In genomic region chr7:16914453-16915343, GRCm38 (mm10) we compare ENCODE assay signal across 11 mouse cellular contexts. TPM values are rescaled to one million over a fixed set of nuclear protein-coding genes. Genes with fewer than 3 reads are reported as not detected.
DNase-seq lines count a peak whose midpoint lies in the region; ATAC-seq lines count a peak whose summit lies in the region.
"Had no signal": no experiment of that assay in that cellular context is flagged by ENCODE, and none has a peak within 500 bp of the region (broad histone marks: within the 10 kb centered on the region; RNA-seq: fewer than 3 reads in every experiment).

No protein-coding gene starts in this region.

- 86% methylated on average over 18 of the region's 18 CpGs for WGBS in hindbrain, embryonic 12.5 days
- 83% methylated on average over 18 of the region's 18 CpGs for WGBS in hindbrain, embryonic 10.5 days
- WGBS in forebrain, embryonic 16.5 days = 83% methylated on average over 18 of the region's 18 CpGs
- 85% methylated on average over 18 of the region's 18 CpGs for WGBS in neural tube, embryonic 15.5 days

- peaks cover 59% of the 10 kb centered on the region for H3K36me3 ChIP-seq in hindbrain, embryonic 12.5 days
- H3K36me3 ChIP-seq in hindbrain, embryonic 10.5 days = peaks cover 61% of the 10 kb centered on the region
- H3K36me3 ChIP-seq in forebrain, embryonic 16.5 days (ENCODE audit: control insufficient read depth, insufficient read depth) = peaks cover 15% of the 10 kb centered on the region; the same call in 1 of the 2 replicates
- peaks cover 57% of the 10 kb centered on the region for H3K36me3 ChIP-seq in neural tube, embryonic 15.5 days

- no peak overlapping the region for H3K27ac ChIP-seq in hindbrain, embryonic 12.5 days
- no peak overlapping the region for H3K27ac ChIP-seq in hindbrain, embryonic 10.5 days
- H3K27ac ChIP-seq in forebrain, embryonic 16.5 days (ENCODE audit: low read length) = no peak overlapping the region
- no peak overlapping the region for H3K27ac ChIP-seq in neural tube, embryonic 15.5 days (replicated peaks)
- H3K27ac ChIP-seq: liver, embryonic 14.5 days had no signal

- no peak overlapping the region; the same call in 1 of the 2 replicates for H3K9ac ChIP-seq in hindbrain, embryonic 12.5 days
- H3K9ac ChIP-seq in forebrain, embryonic 16.5 days (replicated peaks; ENCODE audit: low read depth, low read length) = no peak overlapping the region
- H3K9ac ChIP-seq in neural tube, embryonic 15.5 days (replicated peaks) = no peak overlapping the region
- H3K9ac ChIP-seq: liver, embryonic 14.5 days had no signal

- 0 out of 2 replicates have a peak, but pooled peaks cover under 1% of the 10 kb centered on the region for H3K27me3 ChIP-seq in hindbrain, embryonic 12.5 days
- H3K27me3 ChIP-seq in hindbrain, embryonic 10.5 days (ENCODE audit: insufficient read depth, poor library complexity, severe bottlenecking) = peaks cover under 1% of the 10 kb centered on the region; the same call in 1 of the 2 replicates
- no peaks in the 10 kb centered on the region for H3K27me3 ChIP-seq in forebrain, embryonic 16.5 days (replicated peaks; ENCODE audit: control insufficient read depth, insufficient read depth, low read length)
- H3K27me3 ChIP-seq in neural tube, embryonic 15.5 days (replicated peaks) = no peaks in the 10 kb centered on the region

- no peaks in the 10 kb centered on the region for H3K9me3 ChIP-seq in hindbrain, embryonic 12.5 days (replicated peaks)
- H3K9me3 ChIP-seq in hindbrain, embryonic 10.5 days = no peaks in the 10 kb centered on the region
- H3K9me3 ChIP-seq in forebrain, embryonic 16.5 days (ENCODE audit: control insufficient read depth, low read length) = no peaks in the 10 kb centered on the region
- no peaks in the 10 kb centered on the region for H3K9me3 ChIP-seq in neural tube, embryonic 15.5 days (replicated peaks)

- ATAC-seq in hindbrain, embryonic 12.5 days (ENCODE audit: low FRiP score) = 0 out of 2 replicates have a peak, but pooled peaks have one; percentile 3
- 0 out of 2 replicates have a peak, but pooled peaks have one; percentile 2 for ATAC-seq in forebrain, embryonic 16.5 days
- 0 out of 2 replicates have a peak, but pooled peaks have one; percentile 1 for ATAC-seq in neural tube, embryonic 15.5 days (ENCODE audit: low FRiP score)
- no peak for ATAC-seq in megakaryocyte-erythroid progenitor cell, adult 5-6 weeks (replicated peaks; ENCODE audit: low FRiP score, low TSS enrichment, poor library complexity, severe bottlenecking)

- no peak overlapping the region for H3K4me2 ChIP-seq in hindbrain, embryonic 12.5 days (replicated peaks)
- H3K4me2 ChIP-seq in forebrain, embryonic 16.5 days (ENCODE audit: low read length) = no peak overlapping the region
- no peak overlapping the region for H3K4me2 ChIP-seq in neural tube, embryonic 15.5 days

- no peak for DNase-seq in hindbrain, embryonic 10.5 days (ENCODE audit: low spot score)
- peak; percentile 13 for DNase-seq in thymus, postnatal 4 days
- DNase-seq in thymus, postnatal 36 days = no peak
- DNase-seq in urinary bladder, postnatal 36 days (ENCODE audit: low spot score in 2 of 2) = no peak

- H3K4me3 ChIP-seq in hindbrain, embryonic 12.5 days = no peak overlapping the region; the same call in 1 of the 2 replicates
- H3K4me3 ChIP-seq in hindbrain, embryonic 10.5 days = no peak overlapping the region
- H3K4me3 ChIP-seq in forebrain, embryonic 16.5 days (replicated peaks; ENCODE audit: low read length) = no peak overlapping the region
- no peak overlapping the region for H3K4me3 ChIP-seq in neural tube, embryonic 15.5 days (replicated peaks)

- H3K4me1 ChIP-seq in hindbrain, embryonic 12.5 days = peaks cover 37% of the 10 kb centered on the region
- H3K4me1 ChIP-seq in hindbrain, embryonic 10.5 days (replicated peaks) = peaks cover 27% of the 10 kb centered on the region
- H3K4me1 ChIP-seq in forebrain, embryonic 16.5 days (replicated peaks; ENCODE audit: control insufficient read depth, insufficient read depth, low read length) = peaks cover 5% of the 10 kb centered on the region
- peaks cover 39% of the 10 kb centered on the region for H3K4me1 ChIP-seq in neural tube, embryonic 15.5 days

RNA-seq across cellular contexts. Expression of gene Ptgir, which starts 8.4 kb away (rescaled TPM):
- 1.6 and 2.1 TPM in 2 replicates for polyA plus RNA-seq in hindbrain, embryonic 12.5 days (2016; fragmentation: Nextera tagmentation; extraction: Ambion mirVana)
- polyA plus RNA-seq in hindbrain, embryonic 10.5 days (2016; fragmentation: Nextera tagmentation; extraction: Ambion mirVana) = 0.77 and 1.5 TPM in 2 replicates
- polyA plus RNA-seq in forebrain, embryonic 16.5 days (2015; fragmentation: Nextera tagmentation; extraction: Ambion mirVana) = 0.15 TPM in 2 replicates
- 1.1 and 1.3 TPM in 2 replicates for polyA plus RNA-seq in neural tube, embryonic 15.5 days (2015; fragmentation: Nextera tagmentation; extraction: Ambion mirVana)
- not detected in 2 replicates for total RNA-seq in megakaryocyte-erythroid progenitor cell, adult 5-6 weeks (2014; fragmentation: Nextera tagmentation)
- total RNA-seq in megakaryocyte-erythroid progenitor cell, adult 5-6 weeks (2017) = not detected in 2 replicates
- total RNA-seq: left cerebral cortex, postnatal 4 days had no signal

RNA-seq across cellular contexts. Expression of gene Calm3, which starts 9.2 kb away (rescaled TPM):
- polyA plus RNA-seq in hindbrain, embryonic 12.5 days (2016; fragmentation: Nextera tagmentation; extraction: Ambion mirVana) = 185 and 210 TPM in 2 replicates
- polyA plus RNA-seq in hindbrain, embryonic 10.5 days (2016; fragmentation: Nextera tagmentation; extraction: Ambion mirVana) = 170 and 245 TPM in 2 replicates
- 308 and 333 TPM in 2 replicates for polyA plus RNA-seq in forebrain, embryonic 16.5 days (2015; fragmentation: Nextera tagmentation; extraction: Ambion mirVana)
- 336 and 404 TPM in 2 replicates for polyA plus RNA-seq in neural tube, embryonic 15.5 days (2015; fragmentation: Nextera tagmentation; extraction: Ambion mirVana)
- 291 and 377 TPM in 2 replicates for total RNA-seq in megakaryocyte-erythroid progenitor cell, adult 5-6 weeks (2014; fragmentation: Nextera tagmentation)
- total RNA-seq in megakaryocyte-erythroid progenitor cell, adult 5-6 weeks (2017) = 512 and 515 TPM in 2 replicates

RNA-seq across cellular contexts. Expression of gene Gng8, which starts 23.1 kb away (rescaled TPM):
- 12.1 and 13.6 TPM in 2 replicates for polyA plus RNA-seq in hindbrain, embryonic 12.5 days (2016; fragmentation: Nextera tagmentation; extraction: Ambion mirVana)
- polyA plus RNA-seq in hindbrain, embryonic 10.5 days (2016; fragmentation: Nextera tagmentation; extraction: Ambion mirVana) = 7.1 and 9.0 TPM in 2 replicates
- polyA plus RNA-seq in forebrain, embryonic 16.5 days (2015; fragmentation: Nextera tagmentation; extraction: Ambion mirVana) = 1.9 and 4.5 TPM in 2 replicates
- polyA plus RNA-seq in neural tube, embryonic 15.5 days (2015; fragmentation: Nextera tagmentation; extraction: Ambion mirVana) = 4.0 and 4.1 TPM in 2 replicates
- not detected in 2 replicates for total RNA-seq in megakaryocyte-erythroid progenitor cell, adult 5-6 weeks (2014; fragmentation: Nextera tagmentation)
- total RNA-seq in megakaryocyte-erythroid progenitor cell, adult 5-6 weeks (2017) = 2.6 TPM in 1 of 2 replicates, not detected in the other

RNA-seq across cellular contexts. Expression of gene Pnmal2, which starts 29.8 kb away (rescaled TPM):
- 55.6 and 60.3 TPM in 2 replicates for polyA plus RNA-seq in hindbrain, embryonic 12.5 days (2016; fragmentation: Nextera tagmentation; extraction: Ambion mirVana)
- 4.0 and 12.2 TPM in 2 replicates for polyA plus RNA-seq in hindbrain, embryonic 10.5 days (2016; fragmentation: Nextera tagmentation; extraction: Ambion mirVana)
- 85.3 and 118 TPM in 2 replicates for polyA plus RNA-seq in forebrain, embryonic 16.5 days (2015; fragmentation: Nextera tagmentation; extraction: Ambion mirVana)
- 117 and 137 TPM in 2 replicates for polyA plus RNA-seq in neural tube, embryonic 15.5 days (2015; fragmentation: Nextera tagmentation; extraction: Ambion mirVana)
- not detected in 2 replicates for total RNA-seq in megakaryocyte-erythroid progenitor cell, adult 5-6 weeks (2014; fragmentation: Nextera tagmentation)
- total RNA-seq in megakaryocyte-erythroid progenitor cell, adult 5-6 weeks (2017) = not detected in 2 replicates
- total RNA-seq: granulocyte monocyte progenitor cell, adult 5-6 weeks had no signal

RNA-seq across cellular contexts. Expression of gene Dact3, which starts 39.6 kb away (rescaled TPM):
- 9.0 and 10.4 TPM in 2 replicates for polyA plus RNA-seq in hindbrain, embryonic 12.5 days (2016; fragmentation: Nextera tagmentation; extraction: Ambion mirVana)
- 3.2 and 4.9 TPM in 2 replicates for polyA plus RNA-seq in hindbrain, embryonic 10.5 days (2016; fragmentation: Nextera tagmentation; extraction: Ambion mirVana)
- polyA plus RNA-seq in forebrain, embryonic 16.5 days (2015; fragmentation: Nextera tagmentation; extraction: Ambion mirVana) = 2.1 and 2.6 TPM in 2 replicates
- polyA plus RNA-seq in neural tube, embryonic 15.5 days (2015; fragmentation: Nextera tagmentation; extraction: Ambion mirVana) = 3.7 and 4.8 TPM in 2 replicates
- total RNA-seq in megakaryocyte-erythroid progenitor cell, adult 5-6 weeks (2014; fragmentation: Nextera tagmentation) = 0.27 TPM in 1 of 2 replicates, not detected in the other
- 0.75 TPM in 1 of 2 replicates, not detected in the other for total RNA-seq in megakaryocyte-erythroid progenitor cell, adult 5-6 weeks (2017)
